Mouse (Mus musculus): ENCODE data around the gene Bzw2.

GRCm38 (mm10) chr12:36146230-36147011 is 11.5 kb downstream of the Bzw2 start:
- TF ChIP-seq POLR2A (IDR thresholded peaks at IDR 0.05; ENCODE audit: borderline replicate concordance, insufficient read depth, low read length) (no peak), CTCF (IDR thresholded peaks at IDR 0.05; ENCODE audit: borderline replicate concordance, insufficient read depth, low read depth, low read length) (no peak)

Data from cerebellum, adult 2 months (tissue).